Mouse (Mus musculus) megakaryocyte progenitor cell, adult 5-6 weeks (primary cell): ENCODE results near the gene Mrpl36. TPM values are rescaled to one million over a fixed set of nuclear protein-coding genes. Genes with fewer than 3 reads are reported as not detected.

Experiments used
- ATAC-seq: replicated peaks from 2 replicates; pipeline ENCODE4 v1.8.0; 2016; ENCODE audit warnings: mild to moderate bottlenecking, moderate TSS enrichment, inconsistent platforms; ENCODE audit not compliant: poor library complexity
- total RNA-seq, 2 experiments: library from RNA; stranded (forward) in 1 of 2; stranded (reverse) in 1 of 2; fragments of 157-497, 149-512 nt in 1 of 2; fragments of 200-1000 nt in 1 of 2; gene quantifications; 2 replicates each; pipeline versions ENCODE4 v1.2.3 to v1.2.4; 2015 to 2017

The Mrpl36 gene
- total RNA-seq, 2 experiments from 2014 or later, result 56.5 to 133 TPM

- ATAC-seq, result no peak
Measured at GRCm38 (mm10) chr13:73346131-73346530, 17.8 kb downstream of the Mrpl36 start.

DNA sequence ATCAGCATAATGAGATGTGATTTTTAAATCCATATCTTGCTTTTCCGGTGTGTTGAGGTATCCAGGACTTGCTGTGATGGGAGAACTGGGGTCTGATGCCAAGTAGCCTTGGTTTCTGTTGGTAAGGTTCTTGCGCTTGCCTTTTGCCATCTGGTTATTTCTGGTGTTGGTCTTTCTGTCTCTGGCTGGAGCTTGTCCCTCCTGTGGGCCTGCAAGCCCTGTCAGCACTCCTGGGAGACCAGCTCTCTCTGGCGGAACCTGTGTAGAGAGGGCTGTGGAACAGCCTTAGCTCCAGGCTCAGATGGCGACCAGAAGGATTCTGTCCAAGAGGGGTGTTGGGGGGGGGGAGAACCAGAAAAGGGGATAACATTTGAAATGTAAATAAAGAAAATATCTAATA is 18.4 kb downstream of the Mrpl36 start:
- ATAC-seq, result no peak

- no peak for ATAC-seq
Measured at GRCm38 (mm10) chr13:73347171-73347570, 18.9 kb downstream of the Mrpl36 start.

DNA sequence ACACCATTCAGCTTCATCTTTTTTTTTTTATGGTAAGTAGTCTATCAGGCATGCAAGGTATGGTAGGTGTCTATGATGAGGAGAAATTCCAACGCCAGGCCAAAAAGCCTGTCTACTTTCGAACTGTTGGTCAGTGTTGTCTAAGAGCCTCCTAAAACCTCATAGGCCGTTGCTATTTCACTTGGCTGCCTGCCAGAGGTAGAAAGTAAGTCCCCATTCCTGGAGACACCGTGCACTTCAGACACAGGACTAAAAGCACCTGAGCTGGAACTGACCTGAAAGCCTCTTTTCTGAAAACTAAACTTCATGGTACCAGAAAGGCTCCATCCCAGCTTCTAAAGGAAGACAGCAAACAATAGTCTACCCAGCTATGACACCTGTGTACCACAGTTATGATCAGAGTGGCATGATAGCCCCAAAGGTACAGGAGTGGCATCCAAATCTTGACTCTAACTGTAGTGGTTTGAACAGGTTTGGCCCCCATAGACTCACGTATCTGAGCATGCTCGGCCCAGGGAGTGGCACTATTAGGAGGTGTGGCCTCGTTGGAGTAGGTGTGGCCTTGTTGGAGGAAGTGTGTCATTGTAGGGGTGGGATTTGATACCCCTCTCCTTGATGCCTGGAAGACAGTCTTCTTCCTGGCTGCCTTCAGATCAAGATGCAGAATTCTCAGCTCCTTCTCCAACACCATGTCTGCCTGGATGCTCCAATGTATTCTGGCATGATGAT is 19.8 kb downstream of the Mrpl36 start:
- ATAC-seq, result no peak

GRCm38 (mm10) chr13:73350741-73351140 is 22.4 kb downstream of the Mrpl36 start:
- no peak for ATAC-seq

- no peak for ATAC-seq
Measured at GRCm38 (mm10) chr13:73351910-73352309, 23.6 kb downstream of the Mrpl36 start.

DNA sequence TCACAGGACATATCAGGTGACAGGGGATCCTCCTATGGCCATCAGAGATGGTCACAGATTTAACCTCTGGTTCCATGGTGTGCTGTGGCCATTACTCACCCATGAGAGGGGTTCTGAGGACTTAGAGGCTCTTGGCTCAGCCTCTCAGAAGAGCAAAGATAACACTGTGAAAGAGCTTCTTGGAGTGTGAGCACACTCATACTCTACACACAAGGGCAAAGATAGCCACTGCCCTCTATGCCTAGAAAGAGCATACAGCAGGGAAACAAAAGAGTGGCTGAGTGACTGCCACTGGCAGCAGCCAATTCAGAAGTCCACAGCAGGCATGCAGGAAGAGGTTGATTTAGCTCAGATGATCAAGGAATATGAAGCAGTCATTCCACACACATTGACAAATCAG is 24.2 kb downstream of the Mrpl36 start:
- no peak for ATAC-seq

DNA sequence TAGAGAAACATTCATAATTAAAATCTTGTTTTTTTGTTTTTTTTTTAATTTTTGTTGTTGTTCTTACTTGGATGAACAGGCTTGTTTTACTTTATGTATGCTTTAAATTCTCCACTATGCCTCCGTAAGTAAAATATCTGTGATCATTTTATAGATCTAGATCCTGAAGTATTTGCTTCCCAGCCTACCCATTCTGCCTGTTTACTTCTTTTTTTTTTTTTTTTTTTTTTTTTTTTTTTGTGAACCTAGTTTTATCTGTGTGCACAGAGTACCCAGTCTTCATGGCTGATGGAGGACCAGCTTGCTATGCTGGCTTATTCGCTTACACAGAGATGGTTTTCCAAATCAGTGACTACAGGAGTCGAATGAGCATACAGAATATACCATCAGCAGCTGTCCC is 28.8 kb downstream of the Mrpl36 start:
- ATAC-seq, result no peak

DNA sequence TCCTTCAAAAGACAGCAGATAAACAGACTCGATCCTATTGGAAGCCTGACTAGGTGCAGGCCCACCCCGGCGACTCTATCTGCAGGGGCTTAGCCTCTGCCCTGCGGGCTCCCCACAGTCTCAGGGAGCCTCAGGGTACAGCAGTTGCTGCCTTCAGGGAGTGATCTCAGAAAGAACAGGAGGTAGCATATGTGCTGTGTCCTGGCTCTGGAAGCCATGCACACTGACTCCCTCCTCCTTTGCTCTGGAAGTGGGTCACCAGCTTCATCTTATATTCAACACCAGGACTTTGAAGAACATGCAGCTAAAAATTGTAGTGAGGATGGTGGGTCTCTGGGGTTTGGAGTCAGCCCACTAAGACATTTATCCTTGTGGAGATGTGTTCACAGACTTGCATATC is 45.1 kb downstream of the Mrpl36 start:
- ATAC-seq, result no peak

- ATAC-seq, result no peak
Measured at GRCm38 (mm10) chr13:73374612-73375011, 46.3 kb downstream of the Mrpl36 start.

DNA sequence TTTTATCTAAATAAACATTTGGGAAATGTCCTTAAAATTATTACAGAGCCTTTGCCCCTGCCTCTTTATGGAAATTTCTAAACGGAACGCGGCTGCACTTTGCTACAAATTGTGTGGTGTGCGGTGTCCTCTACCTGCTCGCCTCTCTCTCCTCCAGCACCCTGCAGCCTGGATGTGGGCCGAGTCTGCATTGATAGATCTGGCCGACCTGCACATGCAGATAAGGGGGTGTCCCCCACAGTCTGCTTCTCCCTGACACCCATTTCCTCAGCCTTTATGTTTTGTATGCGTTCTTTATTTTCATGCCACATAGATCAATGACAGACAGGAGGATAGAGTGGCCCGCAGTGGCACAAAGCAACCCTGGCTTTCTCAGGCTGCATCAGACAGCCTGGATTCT is 49.3 kb downstream of the Mrpl36 start:
- no peak for ATAC-seq

Other genes starting within 250 kb of the Mrpl36 start
- gene Irx4, start 68.0 kb upstream of the Mrpl36 start, total RNA-seq (2015), result not detected in 2 replicates
- gene Irx4, start 68.0 kb upstream of the Mrpl36 start, total RNA-seq (2017), result not detected in 2 replicates
- 167 and 208 TPM in 2 replicates for gene Ndufs6, start within 50 bp of the Mrpl36 start, total RNA-seq (2015)
- 99.7 and 118 TPM in 2 replicates for gene Ndufs6, start within 50 bp of the Mrpl36 start, total RNA-seq (2017)
- 12.7 and 13.5 TPM in 2 replicates for gene Lpcat1, start 138.7 kb downstream of the Mrpl36 start, total RNA-seq (2015)
- gene Lpcat1, start 138.7 kb downstream of the Mrpl36 start, total RNA-seq (2017), result 21.6 and 26.5 TPM in 2 replicates
- not detected in 2 replicates for gene Slc6a3, start 208.2 kb downstream of the Mrpl36 start, total RNA-seq (2015)
- gene Slc6a3, start 208.2 kb downstream of the Mrpl36 start, total RNA-seq (2017), result not detected in 2 replicates